Mouse (Mus musculus): Measurements from ENCODE around the gene Smtnl1. TPM values are rescaled to one million over a fixed set of nuclear protein-coding genes. Genes with fewer than 3 reads are reported as not detected.

Gene Smtnl1
- polyA plus RNA-seq, 1 experiment from 2014 or later, result not detected

DNA sequence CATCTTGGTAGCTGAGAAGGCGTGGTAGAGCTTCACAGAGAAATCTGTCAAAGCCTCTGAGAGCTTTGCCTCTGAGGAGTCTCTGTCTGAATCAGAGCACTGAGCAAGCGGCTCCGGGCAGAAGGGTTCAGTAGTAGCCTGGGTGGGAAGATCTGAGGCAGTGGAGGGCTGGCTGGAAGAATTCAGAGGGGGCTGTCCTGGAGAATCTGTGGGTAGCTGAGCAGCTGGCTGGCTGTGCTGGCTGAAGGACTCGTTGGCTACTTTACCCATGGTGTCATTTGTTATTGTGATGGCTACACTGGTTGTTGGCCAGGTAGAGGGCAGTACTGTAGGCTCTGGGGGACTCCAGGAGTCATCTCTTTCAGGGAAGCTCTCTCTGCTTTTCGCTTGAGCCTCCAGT, 49.3 kb downstream of the Smtnl1 start:
- 82% methylated on average over 5 of the region's 5 CpGs for WGBS
- no peak overlapping the region for H3K9ac ChIP-seq (ENCODE audit: low read length)
- ATAC-seq, result no peak

DNA sequence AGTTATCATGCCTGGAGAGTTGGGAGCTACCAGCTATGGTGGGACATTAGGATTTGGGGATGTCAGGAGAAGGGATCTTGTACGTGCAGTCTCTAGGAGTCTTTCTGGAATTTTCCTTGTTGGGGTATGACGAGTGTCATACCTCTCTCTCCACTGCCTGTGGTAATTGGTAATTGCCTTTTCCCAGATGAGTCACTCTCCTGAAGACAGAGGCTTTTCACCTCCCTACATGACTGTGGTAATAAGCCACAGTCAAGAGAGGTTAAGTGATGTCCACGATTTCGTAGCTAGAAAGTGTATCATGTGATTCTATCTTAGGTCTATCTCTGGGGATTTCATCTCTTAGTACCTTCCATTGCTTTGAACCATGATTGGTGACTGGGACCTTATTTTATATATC, 50.0 kb downstream of the Smtnl1 start:
- H3K4me1 ChIP-seq (ENCODE audit: control insufficient read depth, insufficient read depth, low read length), result peaks cover 9% of the 10 kb centered on the region
- ATAC-seq, result no peak
- no peaks in the 10 kb centered on the region for H3K9me3 ChIP-seq (replicated peaks; ENCODE audit: control insufficient read depth, low read length)
- H3K4me2 ChIP-seq (ENCODE audit: low read length), result no peak overlapping the region
- DNase-seq (ENCODE audit: low spot score), result no peak
- no peak overlapping the region for H3K9ac ChIP-seq (ENCODE audit: low read length)
- no peak overlapping the region for H3K27ac ChIP-seq (ENCODE audit: low read depth, low read length)
- 95% methylated on average over 4 of the region's 4 CpGs for WGBS
- no peaks in the 10 kb centered on the region for H3K36me3 ChIP-seq (ENCODE audit: control insufficient read depth, insufficient read depth, low read length)
- H3K4me3 ChIP-seq (ENCODE audit: low read depth, low read length), result no peak overlapping the region
- H3K27me3 ChIP-seq (replicated peaks; ENCODE audit: control insufficient read depth, insufficient read depth, low read length), result no peaks in the 10 kb centered on the region

More for the DNA sequence above, 49.3 kb downstream of the Smtnl1 start:
- Histone ChIP-seq H3K27ac (ENCODE audit: low read depth, low read length) (no peak overlapping the region), H3K4me3 (ENCODE audit: low read depth, low read length) (no peak overlapping the region), H3K9me3 (replicated peaks; ENCODE audit: control insufficient read depth, low read length) (no peaks in the 10 kb centered on the region), H3K36me3 (ENCODE audit: control insufficient read depth, insufficient read depth, low read length) (no peaks in the 10 kb centered on the region), H3K27me3 (replicated peaks; ENCODE audit: control insufficient read depth, insufficient read depth, low read length) (no peaks in the 10 kb centered on the region), H3K4me1 (ENCODE audit: control insufficient read depth, insufficient read depth, low read length) (peaks cover 9% of the 10 kb centered on the region), H3K4me2 (ENCODE audit: low read length) (no peak overlapping the region)
- DNase-seq (ENCODE audit: low spot score), result no peak

DNA sequence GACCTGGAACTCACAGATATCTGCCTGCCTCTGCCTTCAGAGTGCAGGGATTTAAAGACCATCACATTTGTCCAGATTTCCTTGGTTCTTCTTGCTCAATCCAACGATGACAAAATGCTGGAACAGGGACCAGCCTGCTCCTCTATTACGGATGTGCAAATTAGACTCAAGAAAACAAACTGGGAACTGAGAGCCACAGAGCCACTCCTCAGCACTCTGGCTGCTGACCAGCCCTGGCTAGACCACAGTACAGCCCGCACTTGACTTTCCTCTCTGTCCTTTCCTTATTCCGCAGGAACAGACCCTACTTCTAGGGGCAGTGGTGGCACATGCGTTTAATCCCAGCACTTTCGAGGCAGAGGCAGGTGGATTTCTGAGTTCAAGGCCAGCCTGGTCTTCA, 52.0 kb downstream of the Smtnl1 start:
- Histone ChIP-seq H3K9me3 (replicated peaks; ENCODE audit: control insufficient read depth, low read length) (no peaks in the 10 kb centered on the region), H3K4me3 (ENCODE audit: low read depth, low read length) (no peak overlapping the region), H3K4me2 (ENCODE audit: low read length) (no peak overlapping the region), H3K27ac (ENCODE audit: low read depth, low read length) (no peak overlapping the region), H3K9ac (ENCODE audit: low read length) (no peak overlapping the region), H3K36me3 (ENCODE audit: control insufficient read depth, insufficient read depth, low read length) (no peaks in the 10 kb centered on the region), H3K4me1 (ENCODE audit: control insufficient read depth, insufficient read depth, low read length) (peaks cover 9% of the 10 kb centered on the region), H3K27me3 (replicated peaks; ENCODE audit: control insufficient read depth, insufficient read depth, low read length) (no peaks in the 10 kb centered on the region)
- no peak for ATAC-seq
- 77% methylated on average over 6 of the region's 6 CpGs for WGBS
- no peak for DNase-seq (ENCODE audit: low spot score)

DNA sequence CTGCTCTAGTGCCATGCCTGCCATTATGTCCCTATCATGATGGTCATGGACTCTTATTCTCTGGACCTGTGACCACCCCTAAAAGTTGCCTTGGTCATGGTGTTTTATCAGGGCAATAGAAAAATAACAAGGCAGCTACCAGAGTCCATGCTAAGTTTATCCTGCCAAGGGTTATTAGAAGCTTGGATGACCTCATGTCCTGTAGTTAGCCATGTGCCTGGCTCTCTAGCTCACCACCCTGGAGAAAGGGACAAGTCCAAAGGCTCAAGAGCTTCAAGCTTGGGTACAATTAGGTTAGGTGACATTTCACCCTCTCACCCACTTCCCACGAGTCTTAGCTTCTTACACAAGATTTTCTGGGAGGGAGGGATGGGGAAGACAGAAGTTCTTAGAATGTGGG, 59.6 kb downstream of the Smtnl1 start:
- Histone ChIP-seq H3K4me1 (ENCODE audit: control insufficient read depth, insufficient read depth, low read length) (no peaks in the 10 kb centered on the region), H3K9ac (ENCODE audit: low read length) (no peak overlapping the region), H3K27me3 (replicated peaks; ENCODE audit: control insufficient read depth, insufficient read depth, low read length) (no peaks in the 10 kb centered on the region), H3K36me3 (ENCODE audit: control insufficient read depth, insufficient read depth, low read length) (no peaks in the 10 kb centered on the region), H3K9me3 (replicated peaks; ENCODE audit: control insufficient read depth, low read length) (no peaks in the 10 kb centered on the region), H3K27ac (ENCODE audit: low read depth, low read length) (no peak overlapping the region), H3K4me2 (ENCODE audit: low read length) (no peak overlapping the region), H3K4me3 (ENCODE audit: low read depth, low read length) (no peak overlapping the region)
- WGBS, result 55% methylated on average over 1 of the region's 1 CpGs
- DNase-seq (ENCODE audit: low spot score) (no peak), ATAC-seq (no peak)

DNA sequence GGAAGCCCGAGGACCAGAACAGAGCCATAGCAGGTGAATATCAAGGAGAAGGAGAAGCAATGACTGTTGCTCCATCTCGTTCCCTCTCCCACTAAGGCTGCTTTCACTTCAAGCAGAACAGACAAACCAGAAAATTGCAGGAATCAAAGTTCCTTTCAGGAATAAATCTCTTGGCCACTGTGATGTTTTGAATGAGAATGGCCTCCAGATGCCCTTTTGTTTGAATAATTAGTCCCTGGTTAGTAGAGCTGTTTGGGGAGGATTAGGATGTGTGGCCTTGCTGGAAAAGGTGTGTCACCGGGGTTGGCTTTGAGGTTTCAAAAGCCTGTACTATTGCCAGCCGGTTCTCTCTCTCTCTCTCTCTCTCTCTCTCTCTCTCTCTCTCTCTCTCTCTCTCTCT, 60.2 kb downstream of the Smtnl1 start:
- no peaks in the 10 kb centered on the region for H3K4me1 ChIP-seq (ENCODE audit: control insufficient read depth, insufficient read depth, low read length)
- H3K9ac ChIP-seq (ENCODE audit: low read length), result no peak overlapping the region
- ATAC-seq (no peak), DNase-seq (ENCODE audit: low spot score) (no peak)
- no peak overlapping the region for H3K4me2 ChIP-seq (ENCODE audit: low read length)
- H3K27me3 ChIP-seq (replicated peaks; ENCODE audit: control insufficient read depth, insufficient read depth, low read length), result no peaks in the 10 kb centered on the region
- H3K36me3 ChIP-seq (ENCODE audit: control insufficient read depth, insufficient read depth, low read length), result no peaks in the 10 kb centered on the region
- WGBS, result 24% methylated on average over 4 of the region's 4 CpGs
- H3K4me3 ChIP-seq (ENCODE audit: low read depth, low read length), result no peak overlapping the region
- H3K27ac ChIP-seq (ENCODE audit: low read depth, low read length), result no peak overlapping the region
- H3K9me3 ChIP-seq (replicated peaks; ENCODE audit: control insufficient read depth, low read length), result no peaks in the 10 kb centered on the region

DNA sequence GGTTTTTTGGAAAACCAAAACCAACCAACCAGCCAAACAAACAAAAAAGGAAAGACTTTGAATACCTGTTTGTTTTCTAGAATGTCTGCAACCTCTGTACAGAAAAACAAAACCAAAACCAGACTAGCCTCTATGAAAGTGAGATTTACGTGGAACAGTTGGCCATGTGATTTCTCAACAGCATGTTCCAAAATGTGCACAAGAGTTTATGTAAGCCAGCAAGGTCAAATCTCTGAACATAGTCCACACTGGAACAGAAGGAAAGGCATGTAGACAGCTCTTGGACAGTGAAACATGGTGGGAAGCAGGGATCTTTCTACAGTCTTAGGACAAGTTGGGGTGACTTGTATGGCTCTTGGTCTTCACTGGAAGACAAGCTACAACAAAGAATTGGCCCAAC, 60.6 kb downstream of the Smtnl1 start:
- Histone ChIP-seq H3K9ac (ENCODE audit: low read length) (no peak overlapping the region), H3K27ac (ENCODE audit: low read depth, low read length) (no peak overlapping the region), H3K9me3 (replicated peaks; ENCODE audit: control insufficient read depth, low read length) (no peaks in the 10 kb centered on the region), H3K27me3 (replicated peaks; ENCODE audit: control insufficient read depth, insufficient read depth, low read length) (no peaks in the 10 kb centered on the region), H3K36me3 (ENCODE audit: control insufficient read depth, insufficient read depth, low read length) (no peaks in the 10 kb centered on the region), H3K4me2 (ENCODE audit: low read length) (no peak overlapping the region), H3K4me1 (ENCODE audit: control insufficient read depth, insufficient read depth, low read length) (no peaks in the 10 kb centered on the region), H3K4me3 (ENCODE audit: low read depth, low read length) (no peak overlapping the region)
- no peak for ATAC-seq
- DNase-seq (ENCODE audit: low spot score), result no peak
- 85% methylated on average over 1 of the region's 1 CpGs for WGBS

DNA sequence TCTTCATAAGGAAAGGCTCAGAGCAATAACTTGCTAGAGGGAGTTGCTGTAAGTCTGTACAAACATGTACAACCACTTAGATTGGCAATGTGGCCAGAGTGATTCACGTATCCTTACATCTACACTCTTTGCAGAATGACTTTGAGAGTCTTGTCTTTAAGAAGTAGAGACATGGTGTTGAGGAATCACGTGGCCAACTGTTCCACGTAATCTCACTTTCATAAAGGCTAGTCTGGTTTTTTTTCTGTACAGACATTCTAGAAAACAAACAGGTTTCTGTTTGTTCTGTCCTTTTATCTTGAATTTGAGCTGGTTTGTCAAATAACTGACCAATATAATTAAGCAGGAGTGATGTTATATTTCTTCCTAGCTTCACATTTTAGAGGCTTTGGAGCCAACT, 61.1 kb downstream of the Smtnl1 start:
- Histone ChIP-seq H3K4me1 (ENCODE audit: control insufficient read depth, insufficient read depth, low read length) (no peaks in the 10 kb centered on the region), H3K9me3 (replicated peaks; ENCODE audit: control insufficient read depth, low read length) (no peaks in the 10 kb centered on the region), H3K36me3 (ENCODE audit: control insufficient read depth, insufficient read depth, low read length) (no peaks in the 10 kb centered on the region), H3K4me2 (ENCODE audit: low read length) (no peak overlapping the region), H3K27me3 (replicated peaks; ENCODE audit: control insufficient read depth, insufficient read depth, low read length) (no peaks in the 10 kb centered on the region), H3K9ac (ENCODE audit: low read length) (no peak overlapping the region), H3K27ac (ENCODE audit: low read depth, low read length) (no peak overlapping the region), H3K4me3 (ENCODE audit: low read depth, low read length) (no peak overlapping the region)
- DNase-seq (ENCODE audit: low spot score) (no peak), ATAC-seq (no peak)
- 87% methylated on average over 3 of the region's 3 CpGs for WGBS

Other genes with a start within 250 kb of the Smtnl1 start
- 27.1 and 27.8 TPM in 2 replicates for gene Ctnnd1, start 171.9 kb downstream of the Smtnl1 start, polyA plus RNA-seq (2014; fragmentation: Nextera tagmentation; extraction: Ambion mirVana)
- gene Btbd18, start 163.6 kb downstream of the Smtnl1 start, polyA plus RNA-seq (2014; fragmentation: Nextera tagmentation; extraction: Ambion mirVana), result 0.10 and 0.33 TPM in 2 replicates
- 277 and 350 TPM in 2 replicates for gene Selenoh, start 151.9 kb downstream of the Smtnl1 start, polyA plus RNA-seq (2014; fragmentation: Nextera tagmentation; extraction: Ambion mirVana)
- gene Gm28635, start 144.6 kb downstream of the Smtnl1 start, polyA plus RNA-seq (2014; fragmentation: Nextera tagmentation; extraction: Ambion mirVana), result not detected in 2 replicates
- gene Med19, start 144.2 kb downstream of the Smtnl1 start, polyA plus RNA-seq (2014; fragmentation: Nextera tagmentation; extraction: Ambion mirVana), result 55.3 and 59.8 TPM in 2 replicates
- gene Tmx2, start 143.5 kb downstream of the Smtnl1 start, polyA plus RNA-seq (2014; fragmentation: Nextera tagmentation; extraction: Ambion mirVana), result 223 and 231 TPM in 2 replicates
- 16.5 and 23.6 TPM in 2 replicates for gene Zdhhc5, start 107.5 kb downstream of the Smtnl1 start, polyA plus RNA-seq (2014; fragmentation: Nextera tagmentation; extraction: Ambion mirVana)
- 28.7 and 32.3 TPM in 2 replicates for gene Clp1, start 95.3 kb downstream of the Smtnl1 start, polyA plus RNA-seq (2014; fragmentation: Nextera tagmentation; extraction: Ambion mirVana)
- 14.2 and 16.3 TPM in 2 replicates for gene Ypel4, start 88.6 kb downstream of the Smtnl1 start, polyA plus RNA-seq (2014; fragmentation: Nextera tagmentation; extraction: Ambion mirVana)
- 3.1 and 3.8 TPM in 2 replicates for gene Gm19426, start 79.0 kb downstream of the Smtnl1 start, polyA plus RNA-seq (2014; fragmentation: Nextera tagmentation; extraction: Ambion mirVana)
- 32.1 and 32.7 TPM in 2 replicates for gene Serping1, start 47.2 kb downstream of the Smtnl1 start, polyA plus RNA-seq (2014; fragmentation: Nextera tagmentation; extraction: Ambion mirVana)
- gene Ube2l6, start 23.8 kb downstream of the Smtnl1 start, polyA plus RNA-seq (2014; fragmentation: Nextera tagmentation; extraction: Ambion mirVana), result 21.8 and 23.7 TPM in 2 replicates
- gene Timm10, start 4.3 kb upstream of the Smtnl1 start, polyA plus RNA-seq (2014; fragmentation: Nextera tagmentation; extraction: Ambion mirVana), result 70.2 and 90.7 TPM in 2 replicates
- gene Slc43a1, start 16.2 kb upstream of the Smtnl1 start, polyA plus RNA-seq (2014; fragmentation: Nextera tagmentation; extraction: Ambion mirVana), result 3.4 and 4.0 TPM in 2 replicates
- gene Rtn4rl2, start 64.1 kb upstream of the Smtnl1 start, polyA plus RNA-seq (2014; fragmentation: Nextera tagmentation; extraction: Ambion mirVana), result 7.5 and 13.6 TPM in 2 replicates
- gene Slc43a3, start 113.9 kb upstream of the Smtnl1 start, polyA plus RNA-seq (2014; fragmentation: Nextera tagmentation; extraction: Ambion mirVana), result 6.6 and 7.0 TPM in 2 replicates
- gene Prg2, start 157.8 kb upstream of the Smtnl1 start, polyA plus RNA-seq (2014; fragmentation: Nextera tagmentation; extraction: Ambion mirVana), result not detected in 2 replicates
- not detected in 2 replicates for gene Prg3, start 165.6 kb upstream of the Smtnl1 start, polyA plus RNA-seq (2014; fragmentation: Nextera tagmentation; extraction: Ambion mirVana)
- gene Ssrp1, start 214.6 kb upstream of the Smtnl1 start, polyA plus RNA-seq (2014; fragmentation: Nextera tagmentation; extraction: Ambion mirVana), result 240 and 254 TPM in 2 replicates
- gene P2rx3, start 214.8 kb upstream of the Smtnl1 start, polyA plus RNA-seq (2014; fragmentation: Nextera tagmentation; extraction: Ambion mirVana), result 0.30 and 0.36 TPM in 2 replicates
- gene Tnks1bp1, start 225.4 kb upstream of the Smtnl1 start, polyA plus RNA-seq (2014; fragmentation: Nextera tagmentation; extraction: Ambion mirVana), result 6.7 and 10.6 TPM in 2 replicates